Comparison of ENCODE assay signal across 8 mouse cellular contexts in the genomic region with DNA sequence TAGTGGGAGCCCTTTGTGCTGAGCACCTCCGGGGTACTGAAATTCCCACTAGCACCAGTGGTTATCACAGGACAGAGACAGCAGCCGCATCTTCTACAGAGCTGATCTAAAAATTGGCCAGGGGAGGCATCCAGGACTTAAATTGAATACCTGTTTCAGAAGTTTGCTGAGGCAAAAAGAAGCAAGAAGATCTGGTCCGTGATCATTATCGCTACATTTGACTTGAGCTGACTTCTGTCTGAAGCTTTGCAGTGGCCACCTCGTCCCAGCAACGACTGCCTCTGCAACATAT.
DNase-seq lines count a peak whose midpoint lies in the region; ATAC-seq and TF ChIP-seq lines count a peak whose summit lies in the region.

No protein-coding gene starts in this region.

- peak overlapping the region; percentile 68 for H3K4me3 ChIP-seq in gastrocnemius, adult 2 months
- H3K4me3 ChIP-seq in lung, postnatal 0 days (ENCODE audit: low read depth, low read length): no peak overlapping the region
- peak overlapping the region; percentile 41 for H3K4me3 ChIP-seq in limb, embryonic 14.5 days (replicated peaks; ENCODE audit: low read length)
- no peak overlapping the region for H3K4me3 ChIP-seq in stomach, postnatal 0 days (ENCODE audit: low read depth, low read length)

- H3K9ac ChIP-seq in lung, postnatal 0 days (replicated peaks; ENCODE audit: low read depth): no peak overlapping the region
- H3K9ac ChIP-seq in limb, embryonic 14.5 days (ENCODE audit: low read depth, low read length, severe bottlenecking): peak overlapping the region; percentile 56; the same call in 1 of the 2 replicates
- H3K9ac ChIP-seq in stomach, postnatal 0 days (ENCODE audit: low read length): no peak overlapping the region

- no peak for ATAC-seq in lung, postnatal 0 days
- no peak for ATAC-seq in limb, embryonic 14.5 days (ENCODE audit: low FRiP score, low read depth)
- no peak for ATAC-seq in stomach, postnatal 0 days (ENCODE audit: low FRiP score, low TSS enrichment)

- H3K4me2 ChIP-seq in lung, postnatal 0 days (replicated peaks; ENCODE audit: low read depth, low read length): peak overlapping the region; percentile 60
- H3K4me2 ChIP-seq in limb, embryonic 14.5 days (replicated peaks; ENCODE audit: low read depth, low read length, severe bottlenecking): peak overlapping the region; percentile 72
- H3K4me2 ChIP-seq in stomach, postnatal 0 days (replicated peaks; ENCODE audit: low read depth): peak overlapping the region; percentile 56

- intact Hi-C loops in gastrocnemius, adult 2 months (cut with DNase I): no loop called here

- no peak for TF ChIP-seq POLR2A in limb, embryonic 14.5 days (IDR thresholded peaks at IDR 0.05; ENCODE audit: borderline replicate concordance, extremely low read depth, insufficient read depth, insufficient read length)

- no peaks in the 10 kb centered on the region for H3K36me3 ChIP-seq in lung, postnatal 0 days (ENCODE audit: insufficient read depth, low read length)
- H3K36me3 ChIP-seq in limb, embryonic 14.5 days (ENCODE audit: control insufficient read depth, insufficient read depth, low read length): no peaks in the 10 kb centered on the region
- no peaks in the 10 kb centered on the region for H3K36me3 ChIP-seq in stomach, postnatal 0 days (ENCODE audit: control insufficient read depth, insufficient read depth, low read length)

- no peaks in the 10 kb centered on the region for H3K27me3 ChIP-seq in lung, postnatal 0 days (replicated peaks; ENCODE audit: insufficient read depth, low read length)
- H3K27me3 ChIP-seq in limb, embryonic 14.5 days (ENCODE audit: control insufficient read depth, insufficient read depth, low read length): no peaks in the 10 kb centered on the region
- H3K27me3 ChIP-seq in stomach, postnatal 0 days (ENCODE audit: control insufficient read depth, insufficient read depth, low read length): no peaks in the 10 kb centered on the region

- 28% methylated on average over 6 of the region's 6 CpGs for WGBS in lung, postnatal 0 days
- WGBS in limb, embryonic 14.5 days: 30% methylated on average over 6 of the region's 6 CpGs
- WGBS in stomach, postnatal 0 days: 37% methylated on average over 6 of the region's 6 CpGs

- DNase-seq in gastrocnemius, adult 2 months: no peak
- DNase-seq in gastrocnemius, postnatal 25 days: no peak
- DNase-seq in lung, postnatal 0 days (ENCODE audit: low spot score): no peak
- DNase-seq in lung, postnatal 25 days (ENCODE audit: low spot score): no peak
- DNase-seq in limb, embryonic 14.5 days (ENCODE audit: low spot score): no peak
- no peak for DNase-seq in stomach, postnatal 0 days (ENCODE audit: low spot score)
- DNase-seq in embryo, embryonic 10.5 days (ENCODE audit: low spot score): no peak
- DNase-seq in frontal cortex, postnatal 10 days (ENCODE audit: low spot score in 2 of 2): no peak

- no peak for TF ChIP-seq CTCF in gastrocnemius, adult 2 months (IDR thresholded peaks at IDR 0.05)
- no peak for TF ChIP-seq CTCF in lung, postnatal 0 days (IDR thresholded peaks at IDR 0.05)
- no peak for TF ChIP-seq CTCF in stomach, postnatal 0 days (IDR thresholded peaks at IDR 0.05; ENCODE audit: low read depth)

- TF ChIP-seq EP300 in lung, postnatal 0 days (IDR thresholded peaks at IDR 0.05): no peak
- no peak for TF ChIP-seq EP300 in stomach, postnatal 0 days (optimal IDR thresholded peaks at IDR 0.05)

- H3K4me1 ChIP-seq in lung, postnatal 0 days (ENCODE audit: insufficient read depth, low read depth, low read length): no peaks in the 10 kb centered on the region; the same call in 1 of the 2 replicates
- peaks cover 20% of the 10 kb centered on the region for H3K4me1 ChIP-seq in limb, embryonic 14.5 days (ENCODE audit: control insufficient read depth, insufficient read depth, low read length)
- H3K4me1 ChIP-seq in stomach, postnatal 0 days (replicated peaks; ENCODE audit: control insufficient read depth, insufficient read depth): no peaks in the 10 kb centered on the region

- no peaks in the 10 kb centered on the region for H3K9me3 ChIP-seq in lung, postnatal 0 days (ENCODE audit: low read length)
- no peaks in the 10 kb centered on the region for H3K9me3 ChIP-seq in limb, embryonic 14.5 days (ENCODE audit: control insufficient read depth, low read length)
- H3K9me3 ChIP-seq in stomach, postnatal 0 days (ENCODE audit: control insufficient read depth, low read length): no peaks in the 10 kb centered on the region

- peak overlapping the region; percentile 66; the same call in 1 of the 2 replicates for H3K27ac ChIP-seq in gastrocnemius, adult 2 months
- no peak overlapping the region for H3K27ac ChIP-seq in lung, postnatal 0 days (ENCODE audit: low read length)
- peak overlapping the region; percentile 88 for H3K27ac ChIP-seq in limb, embryonic 14.5 days (replicated peaks; ENCODE audit: low read depth, low read length)
- no peak overlapping the region for H3K27ac ChIP-seq in stomach, postnatal 0 days (replicated peaks)

Comparison
In these comparisons a context has a peak if more than half of its experiments do, and no peak if none do; other contexts are left out.
1. H3K27ac ChIP-seq: peak in gastrocnemius, adult 2 months (single experiment) and limb, embryonic 14.5 days (single experiment); none in lung, postnatal 0 days (single experiment) and stomach, postnatal 0 days (single experiment).
2. H3K4me3 ChIP-seq: peak in gastrocnemius, adult 2 months (single experiment) and limb, embryonic 14.5 days (single experiment); none in lung, postnatal 0 days (single experiment) and stomach, postnatal 0 days (single experiment).
3. Peak in every context shown above with its lines, with median percentiles within 50 percentile points of each other: H3K4me2 ChIP-seq.